Mouse (Mus musculus): ENCODE data around the gene Akap13. TPM values are rescaled to one million over a fixed set of nuclear protein-coding genes. Genes with fewer than 3 reads are reported as not detected.
A peak's percentile ranks its signal among the peaks of the same experiment; 100 is the strongest.
"Not testable (repeated sequence)": the region's sequence is repeated elsewhere in the genome, so short reads cannot be mapped to it uniquely, and the experiment has no call there.

Gene Akap13
- total RNA-seq, 1 experiment, result 24.6 TPM

- no peaks in the 10 kb centered on the region for H3K9me3 ChIP-seq (ENCODE audit: control insufficient read depth, insufficient read depth, low read depth, low read length)
- DNase-seq (ENCODE audit: low read depth, low spot score), result no peak
- in situ Hi-C loops (cut with MboI; ENCODE audit: low sequenced_read_pairs in 2 of 2, unreplicated experiment in 2 of 2), result loop anchor here in 1 of 2 experiments (10.0 kb wide), 1 partner anchor 130 kb away; no protein-coding TSS in a partner anchor
- H3K4me3 ChIP-seq (ENCODE audit: insufficient read depth in 1 of 2, low read depth in 1 of 2, low read length in 2 of 2, poor library complexity in 1 of 2, severe bottlenecking in 1 of 2), result no peak overlapping the region
- TF ChIP-seq CHD2 (IDR thresholded peaks at IDR 0.05; ENCODE audit: low read depth, low read length) (no peak), MAFK (IDR thresholded peaks at IDR 0.05; ENCODE audit: insufficient read depth, low read depth, low read length) (no peak), ZNF384 (IDR thresholded peaks at IDR 0.05; ENCODE audit: low read depth, low read length) (no peak), ZC3H11A (IDR thresholded peaks at IDR 0.05; ENCODE audit: borderline replicate concordance, low read depth, low read length) (no peak), HCFC1 (IDR thresholded peaks at IDR 0.05; ENCODE audit: borderline replicate concordance, insufficient read depth, low read length) (no peak)
- peaks cover 5% of the 10 kb centered on the region; the same call in 1 of the 2 replicates for H3K36me3 ChIP-seq (ENCODE audit: control insufficient read depth, insufficient read depth, low read length, poor library complexity, severe bottlenecking)
- H3K27ac ChIP-seq (ENCODE audit: insufficient read depth, low read depth, low read length, poor library complexity, severe bottlenecking), result no peak overlapping the region
- H3K9ac ChIP-seq (ENCODE audit: insufficient read depth, low read depth, low read length, poor library complexity, severe bottlenecking), result no peak overlapping the region
- H3K4me1 ChIP-seq (ENCODE audit: control insufficient read depth in 2 of 2, insufficient read depth in 2 of 2, low read length in 2 of 2, poor library complexity in 1 of 2), result no peaks in the 10 kb centered on the region
These were observed 289.8 kb downstream of the Akap13 start for GRCm38 (mm10) chr7:75744978-75745638.

GRCm38 (mm10) chr7:75745969-75746368 is 290.6 kb downstream of the Akap13 start:
- H3K4me3 ChIP-seq (ENCODE audit: insufficient read depth in 1 of 2, low read depth in 1 of 2, low read length in 2 of 2, poor library complexity in 1 of 2, severe bottlenecking in 1 of 2); H3K36me3 ChIP-seq (ENCODE audit: control insufficient read depth, insufficient read depth, low read length, poor library complexity, severe bottlenecking); H3K4me1 ChIP-seq (ENCODE audit: control insufficient read depth in 2 of 2, insufficient read depth in 2 of 2, low read length in 2 of 2, poor library complexity in 1 of 2); H3K9ac ChIP-seq (ENCODE audit: insufficient read depth, low read depth, low read length, poor library complexity, severe bottlenecking); H3K27ac ChIP-seq (ENCODE audit: insufficient read depth, low read depth, low read length, poor library complexity, severe bottlenecking); H3K9me3 ChIP-seq (ENCODE audit: control insufficient read depth, insufficient read depth, low read depth, low read length): not testable (repeated sequence)
- peak; percentile 41; the same call in 1 of the 2 replicates for TF ChIP-seq ZC3H11A (IDR thresholded peaks at IDR 0.05; ENCODE audit: borderline replicate concordance, low read depth, low read length)
- peak; percentile 41 for DNase-seq (ENCODE audit: low read depth, low spot score)
- in situ Hi-C loops (cut with MboI; ENCODE audit: low sequenced_read_pairs in 2 of 2, unreplicated experiment in 2 of 2), result loop anchor here in 1 of 2 experiments (10.0 kb wide), 1 partner anchor 129 kb away; no protein-coding TSS in a partner anchor

- Histone ChIP-seq H3K4me1 (ENCODE audit: control insufficient read depth in 2 of 2, insufficient read depth in 2 of 2, low read length in 2 of 2, poor library complexity in 1 of 2) (peaks cover 12 to 25% of the 10 kb centered on the region in 2 experiments), H3K4me3 (ENCODE audit: insufficient read depth in 1 of 2, low read depth in 1 of 2, low read length in 2 of 2, poor library complexity in 1 of 2, severe bottlenecking in 1 of 2) (no peak overlapping the region), H3K36me3 (ENCODE audit: control insufficient read depth, insufficient read depth, low read length, poor library complexity, severe bottlenecking) (peaks cover 9% of the 10 kb centered on the region; the same call in 1 of the 2 replicates), H3K9me3 (ENCODE audit: control insufficient read depth, insufficient read depth, low read depth, low read length) (no peaks in the 10 kb centered on the region), H3K27ac (ENCODE audit: insufficient read depth, low read depth, low read length, poor library complexity, severe bottlenecking) (no peak overlapping the region), H3K9ac (ENCODE audit: insufficient read depth, low read depth, low read length, poor library complexity, severe bottlenecking) (no peak overlapping the region)
- in situ Hi-C loops (cut with MboI; ENCODE audit: low sequenced_read_pairs in 2 of 2, unreplicated experiment in 2 of 2), result no loop called here
- no peak for DNase-seq (ENCODE audit: low read depth, low spot score)
- TF ChIP-seq ZNF384 (IDR thresholded peaks at IDR 0.05; ENCODE audit: low read depth, low read length) (no peak), HCFC1 (IDR thresholded peaks at IDR 0.05; ENCODE audit: borderline replicate concordance, insufficient read depth, low read length) (no peak), CHD2 (IDR thresholded peaks at IDR 0.05; ENCODE audit: low read depth, low read length) (no peak)
These were observed 295.2 kb downstream of the Akap13 start for GRCm38 (mm10) chr7:75750581-75750980.

- no peak for TF ChIP-seq CHD2 (IDR thresholded peaks at IDR 0.05; ENCODE audit: low read depth, low read length)
- no peak for TF ChIP-seq HCFC1 (IDR thresholded peaks at IDR 0.05; ENCODE audit: borderline replicate concordance, insufficient read depth, low read length)
- no peak for TF ChIP-seq ZNF384 (IDR thresholded peaks at IDR 0.05; ENCODE audit: low read depth, low read length)
These were observed 295.9 kb downstream of the Akap13 start for GRCm38 (mm10) chr7:75751161-75751803.

More at GRCm38 (mm10) chr7:75751161-75751803, 295.9 kb downstream of the Akap13 start:
- DNase-seq (ENCODE audit: low read depth, low spot score), result no peak
- Histone ChIP-seq H3K9me3 (ENCODE audit: control insufficient read depth, insufficient read depth, low read depth, low read length) (no peaks in the 10 kb centered on the region), H3K36me3 (ENCODE audit: control insufficient read depth, insufficient read depth, low read length, poor library complexity, severe bottlenecking) (peaks cover 9% of the 10 kb centered on the region; the same call in 1 of the 2 replicates), H3K9ac (ENCODE audit: insufficient read depth, low read depth, low read length, poor library complexity, severe bottlenecking) (no peak overlapping the region), H3K4me1 (ENCODE audit: control insufficient read depth in 2 of 2, insufficient read depth in 2 of 2, low read length in 2 of 2, poor library complexity in 1 of 2) (peaks cover 12 to 30% of the 10 kb centered on the region in 2 experiments), H3K4me3 (ENCODE audit: insufficient read depth in 1 of 2, low read depth in 1 of 2, low read length in 2 of 2, poor library complexity in 1 of 2, severe bottlenecking in 1 of 2) (no peak overlapping the region), H3K27ac (ENCODE audit: insufficient read depth, low read depth, low read length, poor library complexity, severe bottlenecking) (no peak overlapping the region)
- in situ Hi-C loops (cut with MboI; ENCODE audit: low sequenced_read_pairs in 2 of 2, unreplicated experiment in 2 of 2), result no loop called here
